Mouse (Mus musculus): ENCODE data around the gene P3h2. TPM values are rescaled to one million over a fixed set of nuclear protein-coding genes. Genes with fewer than 3 reads are reported as not detected.

The P3h2 gene
- polyA plus RNA-seq, 1 experiment from 2014 or later = 0.62 TPM

DNA sequence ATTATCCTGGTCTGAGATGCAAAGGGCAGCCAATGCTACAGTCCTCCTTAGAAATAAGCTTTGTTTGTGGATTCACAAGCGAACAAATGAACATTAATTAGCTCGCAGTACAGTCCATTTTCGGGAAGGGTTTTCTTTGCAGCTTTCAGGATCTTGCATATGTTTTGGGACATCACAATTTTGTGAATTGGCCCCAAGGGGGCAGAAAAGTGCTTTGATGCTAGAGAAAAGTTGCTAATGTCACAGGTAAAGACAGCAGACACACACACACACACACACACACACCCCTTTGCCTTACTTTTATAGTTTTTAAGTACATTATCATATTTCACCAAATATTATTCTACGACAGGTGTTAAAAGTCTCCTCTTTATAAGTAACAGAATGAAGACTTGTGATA, 82.2 kb downstream of the P3h2 start:
- no peak overlapping the region for H3K27ac ChIP-seq
- no peaks in the 10 kb centered on the region for H3K36me3 ChIP-seq
- H3K27me3 ChIP-seq = no peaks in the 10 kb centered on the region
- H3K9ac ChIP-seq = no peak overlapping the region
- H3K4me3 ChIP-seq = no peak overlapping the region
- H3K4me2 ChIP-seq = no peak overlapping the region
- WGBS = 81% methylated on average over 4 of the region's 4 CpGs
- ATAC-seq (ENCODE audit: low FRiP score) = no peak
- peaks cover 21% of the 10 kb centered on the region for H3K4me1 ChIP-seq (replicated peaks)
- no peaks in the 10 kb centered on the region for H3K9me3 ChIP-seq

DNA sequence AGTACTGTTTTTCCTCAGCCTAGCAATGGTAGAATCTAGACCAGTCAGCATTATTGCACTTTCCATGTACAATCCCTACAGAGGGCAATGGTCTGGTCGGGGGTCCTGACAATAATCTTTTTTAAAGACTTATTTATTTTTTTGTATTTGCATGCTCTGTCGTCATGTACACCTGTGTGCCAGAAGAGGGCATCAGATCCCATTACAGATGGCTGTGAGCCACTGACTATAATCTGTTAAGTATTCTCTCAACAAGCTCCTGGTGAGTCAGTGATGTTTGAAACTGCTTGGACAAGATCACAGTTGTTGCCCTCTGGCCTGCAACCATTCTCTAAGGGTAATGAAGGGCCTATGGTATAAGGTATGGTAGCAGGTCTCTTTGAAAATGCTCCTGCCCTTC, 83.8 kb downstream of the P3h2 start:
- 70% methylated on average over 2 of the region's 2 CpGs for WGBS
- no peaks in the 10 kb centered on the region for H3K9me3 ChIP-seq

DNA sequence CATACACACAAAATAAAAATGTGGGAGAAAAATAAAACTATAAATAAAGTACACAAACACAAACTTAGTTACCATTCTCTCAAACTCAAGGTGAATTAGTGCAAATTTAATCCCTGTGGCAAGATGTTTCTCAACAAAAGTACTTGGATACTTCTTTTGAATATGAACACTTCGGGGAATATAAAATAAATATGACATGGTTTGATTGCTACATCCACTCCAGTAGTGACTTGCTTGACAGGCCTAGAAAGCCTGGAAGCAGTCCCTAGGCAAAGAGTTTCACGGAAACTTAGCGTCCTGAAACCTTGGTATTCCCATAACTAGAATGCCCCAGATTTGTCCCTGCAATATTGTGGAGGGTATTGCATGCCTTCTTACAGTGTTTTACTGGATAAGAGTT, 99.8 kb downstream of the P3h2 start:
- Histone ChIP-seq H3K36me3 (no peaks in the 10 kb centered on the region), H3K9me3 (no peaks in the 10 kb centered on the region), H3K4me2 (no peak overlapping the region), H3K27me3 (no peaks in the 10 kb centered on the region), H3K4me3 (no peak overlapping the region), H3K4me1 (replicated peaks) (no peaks in the 10 kb centered on the region), H3K9ac (no peak overlapping the region), H3K27ac (no peak overlapping the region)
- no peak for ATAC-seq (ENCODE audit: low FRiP score)
- WGBS = 91% methylated on average over 3 of the region's 3 CpGs

More for the DNA sequence above, 83.8 kb downstream of the P3h2 start:
- Histone ChIP-seq H3K27ac (no peak overlapping the region), H3K9ac (no peak overlapping the region), H3K4me2 (no peak overlapping the region), H3K27me3 (no peaks in the 10 kb centered on the region), H3K36me3 (no peaks in the 10 kb centered on the region), H3K4me3 (no peak overlapping the region), H3K4me1 (replicated peaks) (peaks cover 21% of the 10 kb centered on the region)
- ATAC-seq (ENCODE audit: low FRiP score) = no peak

GRCm38 (mm10) chr16:26003261-26003660, 102.3 kb downstream of the P3h2 start:
- 77% methylated on average over 4 of the region's 4 CpGs for WGBS
- Histone ChIP-seq H3K4me3 (no peak overlapping the region), H3K27me3 (no peaks in the 10 kb centered on the region), H3K9ac (no peak overlapping the region), H3K9me3 (no peaks in the 10 kb centered on the region), H3K4me2 (no peak overlapping the region), H3K36me3 (no peaks in the 10 kb centered on the region), H3K27ac (no peak overlapping the region), H3K4me1 (replicated peaks) (no peaks in the 10 kb centered on the region)
- ATAC-seq (ENCODE audit: low FRiP score) = no peak

DNA sequence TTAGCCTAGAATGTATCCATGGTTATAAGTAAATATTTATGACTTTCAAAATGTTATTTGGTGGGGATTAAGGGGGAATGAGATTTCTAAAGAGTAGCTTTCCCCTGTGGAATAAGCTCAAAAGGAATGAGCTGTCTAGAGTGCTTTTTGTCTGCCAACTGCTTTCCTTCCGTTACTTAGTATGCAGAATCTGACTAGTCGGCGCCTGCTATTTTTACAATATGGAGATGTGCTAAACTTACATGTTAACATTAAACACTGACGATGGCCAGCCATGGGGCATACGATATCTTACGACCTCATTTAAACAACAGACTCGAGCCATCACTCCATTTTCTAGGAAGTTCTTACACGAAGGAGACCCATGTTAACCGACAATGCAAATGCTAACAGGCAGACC, 102.7 kb downstream of the P3h2 start:
- Histone ChIP-seq H3K36me3 (no peaks in the 10 kb centered on the region), H3K4me3 (no peak overlapping the region), H3K9ac (no peak overlapping the region), H3K4me1 (replicated peaks) (no peaks in the 10 kb centered on the region), H3K27ac (no peak overlapping the region), H3K9me3 (no peaks in the 10 kb centered on the region), H3K27me3 (no peaks in the 10 kb centered on the region), H3K4me2 (no peak overlapping the region)
- WGBS = 88% methylated on average over 9 of the region's 9 CpGs
- no peak for ATAC-seq (ENCODE audit: low FRiP score)

DNA sequence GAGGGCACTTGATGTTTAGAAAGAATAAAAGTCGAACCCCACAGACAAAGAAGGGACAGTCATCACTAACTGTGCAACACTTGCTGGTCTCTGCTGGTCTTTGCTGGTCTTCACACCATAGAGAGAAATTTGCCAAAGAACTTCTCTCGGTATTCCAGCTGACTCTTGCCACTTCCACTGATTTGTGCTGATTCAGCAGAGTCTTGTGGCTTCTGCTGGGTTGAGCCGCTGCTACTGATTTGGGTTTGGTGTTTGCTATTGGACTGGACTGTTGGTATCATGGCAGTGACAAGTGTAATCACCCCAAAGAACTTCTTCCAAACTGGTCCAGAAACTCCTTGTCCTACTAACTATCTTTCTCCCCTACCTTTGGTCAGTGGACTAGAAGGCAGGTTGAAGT, 111.0 kb downstream of the P3h2 start:
- WGBS = 92% methylated on average over 3 of the region's 3 CpGs
- Histone ChIP-seq H3K9me3 (no peaks in the 10 kb centered on the region), H3K4me3 (no peak overlapping the region), H3K9ac (no peak overlapping the region), H3K36me3 (no peaks in the 10 kb centered on the region), H3K27me3 (no peaks in the 10 kb centered on the region), H3K4me1 (replicated peaks) (no peaks in the 10 kb centered on the region), H3K4me2 (no peak overlapping the region), H3K27ac (no peak overlapping the region)
- no peak for ATAC-seq (ENCODE audit: low FRiP score)

DNA sequence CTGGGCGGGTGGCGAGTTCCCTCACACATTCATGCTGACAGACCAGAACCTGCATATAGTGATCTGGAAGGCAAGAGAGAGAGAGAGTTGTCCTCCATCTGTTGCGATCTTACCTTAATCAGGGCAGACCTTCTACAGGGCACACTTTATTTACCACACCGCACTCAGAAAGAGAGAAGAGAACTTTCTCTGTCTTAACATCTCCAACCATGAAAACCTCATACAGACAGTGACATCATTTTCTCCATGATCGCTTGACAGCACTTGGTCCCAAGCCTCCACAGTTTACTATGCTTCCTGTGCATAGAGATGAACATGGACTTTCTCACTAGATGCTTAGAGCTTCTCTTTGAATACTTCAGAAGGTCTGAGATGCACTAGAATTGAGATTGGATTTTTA, 118.4 kb downstream of the P3h2 start:
- H3K4me2 ChIP-seq = no peak overlapping the region
- no peaks in the 10 kb centered on the region for H3K27me3 ChIP-seq
- H3K4me1 ChIP-seq (replicated peaks) = no peaks in the 10 kb centered on the region
- WGBS = 96% methylated on average over 5 of the region's 5 CpGs
- no peaks in the 10 kb centered on the region for H3K36me3 ChIP-seq
- no peak overlapping the region for H3K27ac ChIP-seq
- no peak overlapping the region for H3K9ac ChIP-seq
- ATAC-seq (ENCODE audit: low FRiP score) = no peak
- H3K4me3 ChIP-seq = no peak overlapping the region
- no peaks in the 10 kb centered on the region for H3K9me3 ChIP-seq

GRCm38 (mm10) chr16:25983635-25984034, 121.9 kb downstream of the P3h2 start:
- no peaks in the 10 kb centered on the region for H3K36me3 ChIP-seq
- no peak overlapping the region for H3K9ac ChIP-seq
- H3K27me3 ChIP-seq = no peaks in the 10 kb centered on the region
- no peak overlapping the region for H3K27ac ChIP-seq
- H3K4me3 ChIP-seq = no peak overlapping the region
- H3K4me1 ChIP-seq (replicated peaks) = no peaks in the 10 kb centered on the region
- ATAC-seq (ENCODE audit: low FRiP score) = no peak
- no peak overlapping the region for H3K4me2 ChIP-seq
- WGBS = 38% methylated on average over 4 of the region's 4 CpGs
- H3K9me3 ChIP-seq = no peaks in the 10 kb centered on the region

- Histone ChIP-seq H3K27ac (no peak overlapping the region), H3K27me3 (no peaks in the 10 kb centered on the region), H3K9ac (no peak overlapping the region), H3K9me3 (no peaks in the 10 kb centered on the region), H3K4me1 (replicated peaks) (no peaks in the 10 kb centered on the region), H3K4me3 (no peak overlapping the region), H3K4me2 (no peak overlapping the region), H3K36me3 (no peaks in the 10 kb centered on the region)
- 75% methylated on average over 3 of the region's 3 CpGs for whole genome bisulfite sequencing
- ATAC-seq (ENCODE audit: low FRiP score) = no peak
These were observed 126.5 kb downstream of the P3h2 start for GRCm38 (mm10) chr16:25979037-25979436.

- whole genome bisulfite sequencing = 84% methylated on average over 2 of the region's 2 CpGs
- H3K4me3 ChIP-seq = no peak overlapping the region
- H3K9me3 ChIP-seq = no peaks in the 10 kb centered on the region
- H3K4me1 ChIP-seq (replicated peaks) = no peaks in the 10 kb centered on the region
- no peak overlapping the region for H3K9ac ChIP-seq
- no peaks in the 10 kb centered on the region for H3K27me3 ChIP-seq
- ATAC-seq (ENCODE audit: low FRiP score) = no peak
- no peak overlapping the region for H3K4me2 ChIP-seq
- H3K36me3 ChIP-seq = no peaks in the 10 kb centered on the region
- no peak overlapping the region for H3K27ac ChIP-seq
These were observed 128.4 kb downstream of the P3h2 start for GRCm38 (mm10) chr16:25977210-25977609.

GRCm38 (mm10) chr16:25971285-25971684, 134.3 kb downstream of the P3h2 start:
- 87% methylated on average over 7 of the region's 7 CpGs for WGBS
- Histone ChIP-seq H3K27me3 (no peaks in the 10 kb centered on the region), H3K4me3 (no peak overlapping the region), H3K4me1 (replicated peaks) (no peaks in the 10 kb centered on the region), H3K4me2 (no peak overlapping the region), H3K36me3 (no peaks in the 10 kb centered on the region), H3K27ac (no peak overlapping the region), H3K9ac (no peak overlapping the region), H3K9me3 (no peaks in the 10 kb centered on the region)
- no peak for ATAC-seq (ENCODE audit: low FRiP score)

- no peak overlapping the region for H3K4me2 ChIP-seq
- H3K27me3 ChIP-seq = no peaks in the 10 kb centered on the region
- WGBS = 92% methylated on average over 5 of the region's 5 CpGs
- H3K27ac ChIP-seq = no peak overlapping the region
- no peaks in the 10 kb centered on the region for H3K9me3 ChIP-seq
- H3K36me3 ChIP-seq = no peaks in the 10 kb centered on the region
- H3K9ac ChIP-seq = no peak overlapping the region
- H3K4me3 ChIP-seq = no peak overlapping the region
- ATAC-seq (ENCODE audit: low FRiP score) = no peak
- no peaks in the 10 kb centered on the region for H3K4me1 ChIP-seq (replicated peaks)
These were observed 134.9 kb downstream of the P3h2 start for GRCm38 (mm10) chr16:25970720-25971119.

DNA sequence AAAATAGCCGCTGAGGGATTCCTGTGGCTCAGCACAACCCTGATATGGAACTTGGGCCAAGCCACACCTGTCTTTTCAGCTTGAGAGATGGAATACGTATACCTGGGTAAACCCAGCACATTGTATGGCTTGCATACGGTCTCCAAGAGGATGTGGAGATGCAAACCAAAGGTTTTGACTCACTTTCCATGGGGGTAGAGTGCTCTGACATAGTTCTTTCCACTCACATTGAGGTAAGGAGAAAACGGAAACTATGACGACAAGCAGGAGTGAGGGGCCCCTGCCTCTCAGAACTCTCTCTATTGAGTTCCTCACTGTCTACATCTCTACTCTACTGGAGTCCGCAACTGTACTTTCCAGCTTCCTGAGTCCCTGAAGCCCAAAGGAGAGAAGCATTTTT, 135.4 kb downstream of the P3h2 start:
- Histone ChIP-seq H3K36me3 (no peaks in the 10 kb centered on the region), H3K27ac (no peak overlapping the region), H3K27me3 (no peaks in the 10 kb centered on the region), H3K9ac (no peak overlapping the region), H3K4me3 (no peak overlapping the region), H3K4me2 (no peak overlapping the region), H3K9me3 (no peaks in the 10 kb centered on the region), H3K4me1 (replicated peaks) (no peaks in the 10 kb centered on the region)
- ATAC-seq (ENCODE audit: low FRiP score) = no peak
- 95% methylated on average over 6 of the region's 6 CpGs for WGBS

DNA sequence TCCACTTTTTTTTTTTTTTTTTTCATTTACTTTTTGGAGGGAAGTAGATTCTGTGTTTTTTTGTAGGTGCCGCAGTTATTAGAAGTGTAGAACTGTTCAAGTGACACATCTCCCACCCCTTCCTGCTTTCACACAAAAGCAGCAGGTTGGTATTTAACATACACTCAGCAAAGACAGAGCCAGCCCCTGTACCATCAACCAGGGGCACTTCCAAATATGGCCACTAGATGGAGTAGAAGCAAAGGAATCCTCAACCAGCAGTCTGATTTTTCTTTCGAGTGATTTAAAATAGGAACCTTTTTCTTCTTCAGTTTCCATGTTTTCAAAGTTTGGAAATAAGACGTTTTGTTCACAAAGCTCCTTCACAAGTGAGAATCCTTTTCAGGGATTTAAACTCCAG, 138.3 kb downstream of the P3h2 start:
- Histone ChIP-seq H3K4me1 (replicated peaks) (no peaks in the 10 kb centered on the region), H3K27me3 (no peaks in the 10 kb centered on the region), H3K9ac (no peak overlapping the region), H3K4me2 (no peak overlapping the region), H3K9me3 (no peaks in the 10 kb centered on the region), H3K27ac (no peak overlapping the region), H3K4me3 (no peak overlapping the region), H3K36me3 (no peaks in the 10 kb centered on the region)
- 27% methylated on average over 3 of the region's 3 CpGs for WGBS
- no peak for ATAC-seq (ENCODE audit: low FRiP score)

Data from hindbrain, embryonic 13.5 days (tissue).